Mouse (Mus musculus): ENCODE results near the gene Lrrc1.
"Not testable (repeated sequence)": the region's sequence is repeated elsewhere in the genome, so short reads cannot be mapped to it uniquely, and the experiment has no call there.

Lrrc1 gene

GRCm38 (mm10) chr9:77544354-77545067, at the start of gene Lrrc1:
Gene Lrrc1 (minus strand): TSS chr9:77544870.
- DNase-seq (ENCODE audit: low spot score in 2 of 2): peak; percentile 62 to 74

DNA sequence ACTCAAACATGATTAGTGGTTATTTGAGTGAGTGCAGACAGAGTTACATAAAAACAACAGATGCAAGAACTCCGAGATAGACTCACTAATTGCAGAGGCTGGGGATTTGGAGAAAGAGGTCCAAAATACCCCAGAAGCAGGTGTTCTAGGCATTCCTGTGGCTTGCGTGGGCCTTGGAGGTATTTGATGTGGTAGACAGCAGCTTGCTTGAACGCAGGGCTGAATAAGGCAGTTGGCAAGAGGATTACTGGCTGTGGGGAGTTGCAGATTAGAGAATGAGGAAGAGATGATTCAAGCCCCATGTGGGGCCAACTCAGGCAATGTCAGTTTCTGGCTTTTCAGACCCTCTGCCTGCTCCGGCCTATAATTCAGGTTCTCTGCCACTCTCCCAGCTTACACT, 47.8 kb upstream of the Lrrc1 start:
- DNase-seq (ENCODE audit: low spot score in 2 of 2): no peak

GRCm38 (mm10) chr9:77589496-77589895, 44.8 kb upstream of the Lrrc1 start:
- no peak for DNase-seq (ENCODE audit: low spot score in 2 of 2)

GRCm38 (mm10) chr9:77587616-77588015, 42.9 kb upstream of the Lrrc1 start:
- DNase-seq (ENCODE audit: low spot score in 2 of 2): no peak

GRCm38 (mm10) chr9:77586806-77587591, 42.3 kb upstream of the Lrrc1 start:
- DNase-seq (ENCODE audit: low spot score in 2 of 2): no peak

GRCm38 (mm10) chr9:77584746-77585145, 40.1 kb upstream of the Lrrc1 start:
- DNase-seq (ENCODE audit: low spot score in 2 of 2): no peak

GRCm38 (mm10) chr9:77583302-77583701, 38.6 kb upstream of the Lrrc1 start:
- no peak for DNase-seq (ENCODE audit: low spot score in 2 of 2)

DNA sequence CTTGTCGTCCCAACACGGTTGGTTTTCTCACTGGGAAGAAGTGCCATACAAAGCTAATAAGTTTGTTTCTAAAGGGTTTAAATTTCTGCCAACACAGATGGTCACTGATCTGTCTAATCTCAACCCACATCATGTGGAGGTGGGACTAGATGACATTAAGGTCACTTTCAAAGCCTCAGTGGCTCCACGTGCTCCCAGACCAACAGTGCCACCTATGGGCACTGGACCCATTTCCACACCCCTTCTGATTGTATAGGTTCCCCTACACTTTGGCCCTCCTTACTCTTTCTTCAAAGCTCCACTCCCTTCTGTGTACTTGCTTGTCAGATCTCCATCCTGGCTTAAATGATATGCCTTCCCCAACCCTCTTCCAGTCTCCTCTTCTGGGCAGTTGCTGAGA, 35.2 kb upstream of the Lrrc1 start:
- DNase-seq (ENCODE audit: low spot score in 2 of 2): no peak

DNA sequence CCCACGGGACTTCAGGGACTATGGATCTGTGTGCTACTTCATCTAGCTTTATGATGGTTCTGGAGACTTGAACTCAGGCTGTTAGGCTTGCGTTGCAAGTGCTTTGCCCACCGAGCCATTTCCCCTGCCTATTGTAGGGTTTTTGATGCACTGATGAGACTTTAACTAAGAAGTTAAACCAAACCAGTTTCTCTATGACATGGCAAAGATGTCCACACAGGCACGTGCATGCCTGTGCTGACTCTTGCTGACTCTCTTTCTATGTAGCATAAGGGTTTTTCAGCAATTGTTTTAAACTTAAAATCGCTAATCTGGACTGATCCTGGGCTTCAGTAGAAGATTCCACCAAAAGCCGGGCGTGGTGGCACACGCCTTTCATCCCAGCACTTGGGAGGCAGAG, 33.3 kb upstream of the Lrrc1 start:
- DNase-seq (ENCODE audit: low spot score in 2 of 2): no peak

DNA sequence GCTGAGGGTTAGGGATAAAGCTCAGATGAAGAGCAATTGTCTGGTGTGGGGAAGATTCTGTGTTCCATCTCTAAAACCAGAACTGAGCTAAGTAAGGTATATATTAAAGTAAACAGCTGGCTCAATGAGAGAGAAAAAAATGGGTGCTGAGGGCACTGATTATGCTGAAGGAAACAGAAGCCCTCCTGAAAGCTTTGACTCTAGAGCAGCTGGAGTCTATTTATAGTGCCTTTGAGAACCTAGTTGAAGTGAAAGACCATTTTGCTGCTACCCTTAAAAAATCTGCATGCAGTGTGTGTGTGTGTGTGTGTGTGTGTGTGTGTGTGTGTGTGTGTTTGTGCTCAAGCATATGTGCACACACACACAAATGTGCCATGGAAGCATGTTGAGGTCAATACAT, 32.7 kb upstream of the Lrrc1 start:
- no peak for DNase-seq (ENCODE audit: low spot score in 2 of 2)

DNA sequence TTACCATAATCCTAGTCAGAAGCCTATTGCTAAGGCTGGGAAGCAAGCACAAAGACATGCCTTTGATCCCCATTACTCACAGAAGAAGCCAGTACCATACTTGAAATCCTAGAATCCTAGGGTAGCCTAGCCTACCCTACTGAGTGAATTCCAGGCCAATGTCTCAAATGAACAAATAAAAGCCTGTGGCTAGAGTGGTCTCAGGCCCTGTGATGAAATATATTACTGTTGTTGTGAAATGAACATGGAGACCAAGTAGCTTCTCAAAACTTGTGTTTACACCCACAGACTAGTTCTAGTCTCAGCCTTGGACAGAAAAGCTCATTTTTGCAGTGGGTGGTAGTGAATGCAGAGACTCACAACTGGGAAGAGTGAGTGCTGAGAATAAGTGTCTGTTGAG, 31.6 kb upstream of the Lrrc1 start:
- no peak for DNase-seq (ENCODE audit: low spot score in 2 of 2)

- not testable (repeated sequence) for DNase-seq (ENCODE audit: low spot score in 2 of 2)
These were observed 30.3 kb upstream of the Lrrc1 start for GRCm38 (mm10) chr9:77574996-77575395.

GRCm38 (mm10) chr9:77571851-77572250, 27.2 kb upstream of the Lrrc1 start:
- DNase-seq (ENCODE audit: low spot score in 2 of 2): no peak

GRCm38 (mm10) chr9:77568789-77569506, 24.3 kb upstream of the Lrrc1 start:
- DNase-seq (ENCODE audit: low spot score in 2 of 2): no peak

DNA sequence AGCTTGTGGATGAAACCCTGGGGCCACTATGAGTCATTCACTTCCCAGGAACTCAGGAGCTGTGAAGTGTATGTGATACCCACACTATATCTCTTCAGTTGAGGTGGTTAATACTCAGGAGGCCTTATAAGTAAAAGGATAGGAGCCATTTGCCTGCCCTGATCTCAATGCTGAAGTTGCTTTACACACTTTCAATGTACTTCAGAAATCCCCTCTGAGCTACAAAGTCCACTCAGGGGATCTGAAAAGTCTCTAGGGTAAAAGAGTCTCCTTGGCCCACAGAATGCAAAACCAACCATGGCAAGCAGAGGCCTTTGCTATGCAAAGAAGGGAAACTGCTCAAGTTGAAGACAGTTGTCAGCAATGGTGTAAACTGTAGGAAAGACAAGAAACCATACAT, 17.2 kb upstream of the Lrrc1 start:
- no peak for DNase-seq (ENCODE audit: low spot score in 2 of 2)

GRCm38 (mm10) chr9:77557963-77558362, 13.3 kb upstream of the Lrrc1 start:
- DNase-seq (ENCODE audit: low spot score in 2 of 2): no peak

DNA sequence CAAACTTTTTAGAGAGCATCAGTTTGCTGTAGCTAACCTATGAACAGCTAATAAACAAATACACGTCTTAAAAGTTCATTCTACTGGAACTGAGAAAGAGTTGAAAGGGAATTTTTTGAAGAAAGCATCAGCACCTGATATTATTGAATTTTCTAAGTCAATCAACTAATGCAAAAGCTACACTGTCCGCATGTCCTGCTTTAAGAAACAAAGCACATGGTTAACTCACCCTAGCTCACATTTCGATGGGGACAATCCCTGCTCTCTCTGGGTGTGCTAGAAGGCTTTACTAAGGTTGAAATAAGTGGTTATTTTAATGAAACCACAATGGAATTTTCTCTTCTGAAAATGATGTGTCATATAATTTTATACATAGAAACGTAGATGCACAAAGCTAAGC, 12.5 kb upstream of the Lrrc1 start:
- DNase-seq (ENCODE audit: low spot score in 2 of 2): no peak

DNA sequence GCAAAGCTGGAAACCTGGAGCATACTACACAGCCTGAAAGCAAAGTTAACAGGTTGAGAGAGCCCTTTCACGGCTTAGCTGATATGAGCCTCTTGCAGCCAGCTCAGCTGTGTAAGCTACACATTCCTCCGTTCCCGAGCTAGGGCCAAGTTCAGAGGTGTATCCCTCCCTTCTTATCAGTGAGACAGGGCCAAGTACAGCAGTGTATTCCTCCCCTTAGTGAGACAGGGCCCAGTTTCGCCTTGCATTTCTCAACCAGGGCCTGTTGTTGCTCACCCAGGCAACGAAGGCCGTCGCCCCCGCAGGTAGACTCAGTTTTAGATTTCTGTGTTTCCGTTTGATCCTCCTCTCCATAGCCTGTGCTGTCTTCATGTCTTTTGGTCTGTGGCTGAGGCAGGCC, 11.8 kb upstream of the Lrrc1 start:
- DNase-seq (ENCODE audit: low spot score in 2 of 2): no peak

DNA sequence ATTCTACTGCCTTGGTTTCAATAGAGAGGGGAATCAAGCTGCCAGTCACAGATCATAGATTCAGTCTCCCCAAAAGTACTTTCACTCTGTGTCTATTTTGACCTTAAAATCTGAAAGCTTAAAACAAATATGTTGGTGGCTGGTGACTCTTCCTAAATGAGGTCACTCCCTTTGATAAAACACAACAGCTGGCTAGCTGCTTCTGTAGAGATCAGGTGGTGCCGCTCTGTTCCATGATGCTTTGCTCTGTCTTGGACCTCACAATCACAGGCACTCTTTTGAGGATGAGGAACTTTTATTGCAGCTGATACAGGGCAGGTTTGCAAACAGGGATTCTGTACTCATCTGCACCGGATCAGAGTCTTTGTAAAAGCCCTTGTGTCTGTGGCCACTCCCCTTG, 8.8 kb upstream of the Lrrc1 start:
- DNase-seq (ENCODE audit: low spot score in 2 of 2): no peak

DNA sequence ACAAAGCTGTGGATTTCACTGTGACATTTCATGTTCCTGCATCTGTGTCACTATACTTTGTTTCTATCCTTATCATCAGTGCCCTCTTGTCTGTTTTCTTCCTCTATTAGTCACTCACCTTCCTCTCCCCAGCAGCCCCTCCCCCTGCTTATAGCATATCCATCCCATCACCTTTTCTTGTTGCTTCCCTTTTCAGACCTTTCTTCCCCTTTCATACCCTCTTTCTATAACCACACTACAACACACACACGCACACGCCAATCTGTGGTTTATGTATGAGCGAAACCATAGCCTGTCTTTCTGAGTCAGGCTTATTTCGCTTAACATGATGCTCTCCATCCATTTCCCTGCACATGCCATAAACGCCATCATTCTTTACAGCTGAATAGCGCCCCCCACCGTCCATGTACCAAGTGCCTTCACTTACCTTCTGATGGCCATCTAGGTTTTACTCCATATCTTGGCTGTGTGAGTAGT, 6.4 kb upstream of the Lrrc1 start:
- DNase-seq (ENCODE audit: low spot score in 2 of 2): no peak

GRCm38 (mm10) chr9:77546010-77546409, 1.3 kb upstream of the Lrrc1 start:
- no peak for DNase-seq (ENCODE audit: low spot score in 2 of 2)

- no peak for DNase-seq (ENCODE audit: low spot score in 2 of 2)
These were observed 375 bp upstream of the Lrrc1 start for GRCm38 (mm10) chr9:77545068-77545421.

Data from right cerebral cortex, postnatal 36 days (tissue).